Mouse (Mus musculus) stomach, postnatal 0 days (tissue): Measurements from ENCODE around the gene Nmb. TPM values are rescaled to one million over a fixed set of nuclear protein-coding genes. Genes with fewer than 3 reads are reported as not detected.
A peak's percentile ranks its signal among the peaks of the same experiment; 100 is the strongest.

ENCODE experiments used
- ATAC-seq: fragments of 200-750 bp; cut with Nextera tagmentation; 2 replicates; pipeline ENCODE4 v1.8.0; 2017; ENCODE audit not compliant: low FRiP score, low TSS enrichment
- DNase-seq: peaks from one replicate; pipeline ENCODE4 v3.0.0-alpha.2; 2016; ENCODE audit warnings: low spot score
- H3K27ac ChIP-seq: fragments of 300-500 bp; sonication (generic); replicated peaks from 2 replicates; pipeline ENCODE4 v1.5.1; 2014; ENCODE audit warnings: mild to moderate bottlenecking, control low read depth
- H3K27me3 ChIP-seq: fragments of 300-500 bp; sonication (generic); 2 replicates; pipeline ENCODE4 v1.6.1; 2014; ENCODE audit warnings: low read length; ENCODE audit not compliant: control insufficient read depth, insufficient read depth
- H3K36me3 ChIP-seq: fragments of 300-500 bp; sonication (generic); 2 replicates; pipeline ENCODE4 v1.6.1; 2014; ENCODE audit warnings: low read length, mixed read lengths; ENCODE audit not compliant: control insufficient read depth, insufficient read depth
- H3K4me1 ChIP-seq: fragments of 300-500 bp; sonication (generic); replicated peaks from 2 replicates; pipeline ENCODE4 v1.6.1; 2014; ENCODE audit warnings: antibody characterized with exemption; ENCODE audit not compliant: control insufficient read depth, insufficient read depth
- H3K4me2 ChIP-seq: fragments of 300-500 bp; sonication (generic); replicated peaks from 2 replicates; pipeline ENCODE4 v1.6.1; 2014; ENCODE audit warnings: low read depth, mild to moderate bottlenecking, control low read depth, moderate library complexity
- H3K4me3 ChIP-seq: fragments of 300-500 bp; sonication (generic); 2 replicates; pipeline ENCODE4 v1.5.1; 2014; ENCODE audit warnings: low read depth, low read length, control low read depth
- H3K9ac ChIP-seq: fragments of 300-500 bp; sonication (generic); 2 replicates; pipeline ENCODE4 v1.6.1; 2014; ENCODE audit warnings: mild to moderate bottlenecking, low read length, control low read depth, mixed read lengths
- H3K9me3 ChIP-seq: fragments of 300-500 bp; sonication (generic); 2 replicates; pipeline ENCODE4 v1.6.1; 2016; ENCODE audit warnings: low read length; ENCODE audit not compliant: control insufficient read depth
- CTCF ChIP-seq: IDR thresholded peaks from 2 replicates; pipeline ENCODE4 v1.5.1; 2016; ENCODE audit warnings: antibody characterized with exemption, low read depth, mild to moderate bottlenecking, moderate library complexity
- EP300 ChIP-seq: optimal IDR thresholded peaks from 2 replicates; pipeline ENCODE3; 2016; ENCODE audit warnings: antibody characterized with exemption
- whole genome bisulfite sequencing: fragments of 180-500 bp; shearing (Covaris S2); extraction: QIAGEN DNeasy Blood & Tissue Kit; methylation state at CpG from one replicate; pipeline ENCODE4 v1.1.7; 2014; 5-methylcytosine and 5-hydroxymethylcytosine counted together
- polyA plus RNA-seq: library from polyadenylated mRNA; unstranded; fragments of >200 nt; fragmentation: Nextera tagmentation; extraction: Ambion mirVana; gene quantifications from 2 replicates; pipeline ENCODE4 v1.2.1, GENCODE M21; 2015

Nmb gene
- polyA plus RNA-seq, 1 experiment from 2014 or later: 3.3 TPM

DNA sequence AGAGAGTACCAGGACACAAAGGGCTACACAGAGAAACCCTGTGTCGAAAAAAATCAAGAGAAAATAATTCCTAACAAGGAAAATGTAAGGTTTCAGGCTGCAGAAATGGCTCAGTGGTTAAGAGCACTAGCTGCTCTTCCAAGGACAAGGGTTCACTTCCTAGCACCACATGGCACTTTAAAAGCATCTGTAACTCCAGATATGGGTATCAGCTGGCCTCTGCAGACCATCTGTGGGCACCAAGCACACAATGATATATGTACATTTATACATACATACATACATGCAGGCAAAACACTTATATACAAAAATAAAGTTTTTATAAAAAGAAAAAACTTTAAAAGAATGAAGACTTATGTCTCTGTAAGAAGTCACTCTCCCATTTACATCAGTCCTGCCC, 31.0 kb upstream of the Nmb start:
- Histone ChIP-seq H3K4me2 (no peak overlapping the region), H3K4me3 (no peak overlapping the region), H3K27ac (no peak overlapping the region), H3K27me3 (no peaks in the 10 kb centered on the region), H3K36me3 (peaks cover 2% of the 10 kb centered on the region; the same call in 1 of the 2 replicates), H3K9me3 (no peaks in the 10 kb centered on the region), H3K9ac (no peak overlapping the region), H3K4me1 (no peaks in the 10 kb centered on the region)
- ATAC-seq (no peak), DNase-seq (no peak)
- TF ChIP-seq EP300 (no peak), CTCF (no peak)
- 77% methylated on average over 1 of the region's 1 CpGs for WGBS

DNA sequence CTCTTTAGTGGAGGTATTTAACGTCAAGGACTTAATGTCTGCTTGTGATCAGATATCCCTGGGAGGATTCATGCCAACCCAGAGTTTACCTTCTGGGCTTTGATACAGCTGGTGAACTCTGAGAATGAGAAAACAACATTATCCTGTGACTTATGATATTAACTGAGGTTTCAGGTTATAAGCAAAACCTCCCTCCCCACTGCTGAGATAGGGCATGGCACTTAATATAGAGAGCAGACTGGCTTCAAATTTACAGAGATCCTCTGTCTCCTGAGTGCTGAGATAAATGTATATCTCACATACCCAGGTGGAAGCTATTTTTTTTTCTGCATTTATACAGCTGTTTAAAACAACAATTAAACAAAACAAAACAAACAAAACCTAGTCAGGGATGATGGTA, 27.9 kb upstream of the Nmb start:
- Histone ChIP-seq H3K4me3 (no peak overlapping the region), H3K9ac (no peak overlapping the region), H3K27ac (no peak overlapping the region), H3K36me3 (peaks cover 2% of the 10 kb centered on the region; the same call in 1 of the 2 replicates), H3K4me2 (no peak overlapping the region), H3K27me3 (no peaks in the 10 kb centered on the region), H3K4me1 (no peaks in the 10 kb centered on the region), H3K9me3 (no peaks in the 10 kb centered on the region)
- DNase-seq: no peak
- 89% methylated on average over 1 of the region's 1 CpGs for WGBS
- ATAC-seq: no peak
- TF ChIP-seq EP300 (no peak), CTCF (no peak)

DNA sequence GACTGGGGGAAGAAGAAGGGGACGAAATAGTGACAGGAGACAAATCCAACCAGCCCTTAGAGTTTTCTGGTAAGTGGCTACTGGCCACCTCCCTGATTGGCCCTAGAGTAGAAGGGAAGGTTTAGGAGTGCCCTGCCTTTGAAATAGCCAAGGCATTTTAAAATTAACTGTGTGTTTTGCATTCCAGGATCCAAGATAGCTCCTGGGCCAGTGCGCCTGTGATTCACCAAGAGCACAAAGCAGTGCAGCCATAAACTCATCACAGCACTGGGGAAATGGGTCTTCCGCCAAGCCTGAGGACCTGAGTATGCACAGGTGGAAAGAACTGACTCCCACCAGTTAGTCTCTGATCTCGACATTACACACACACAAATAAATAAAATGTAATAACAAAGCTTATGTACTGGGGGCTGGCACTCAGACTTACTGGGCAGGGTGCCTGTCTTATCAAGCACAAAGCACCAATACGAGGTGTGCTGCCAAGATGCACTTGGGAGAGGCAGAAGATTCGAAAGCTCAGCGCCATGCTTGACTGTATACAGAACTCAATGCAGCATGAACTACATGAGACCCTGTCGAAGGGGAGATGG, 26.8 kb upstream of the Nmb start:
- no peak for DNase-seq
- Histone ChIP-seq H3K36me3 (peaks cover 6% of the 10 kb centered on the region), H3K4me2 (no peak overlapping the region), H3K27ac (no peak overlapping the region), H3K9me3 (no peaks in the 10 kb centered on the region), H3K4me1 (no peaks in the 10 kb centered on the region), H3K4me3 (no peak overlapping the region), H3K27me3 (no peaks in the 10 kb centered on the region), H3K9ac (no peak overlapping the region)
- ATAC-seq: no peak
- 88% methylated on average over 8 of the region's 8 CpGs for WGBS
- TF ChIP-seq EP300 (no peak), CTCF (no peak)

DNA sequence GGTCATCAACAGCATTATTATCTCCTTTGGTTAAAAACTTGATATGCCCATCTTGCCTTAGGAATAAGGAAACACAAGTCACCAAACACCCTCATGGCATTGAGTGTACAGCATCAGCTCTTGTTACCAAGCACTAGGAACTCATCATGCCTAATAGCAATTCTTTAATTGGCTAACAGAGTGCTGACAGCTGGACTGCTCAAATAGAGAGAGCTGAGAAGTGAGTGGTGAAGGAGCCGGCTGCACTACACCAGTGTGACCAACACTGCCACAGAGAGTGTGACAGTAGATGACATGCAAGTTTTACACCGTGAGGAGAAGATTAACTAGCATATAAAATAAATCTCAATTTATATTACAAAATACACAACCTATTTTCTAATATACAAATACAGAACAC, 18.3 kb upstream of the Nmb start:
- WGBS: 86% methylated on average over 2 of the region's 2 CpGs
- Histone ChIP-seq H3K36me3 (peaks cover 19% of the 10 kb centered on the region), H3K27me3 (no peaks in the 10 kb centered on the region), H3K27ac (no peak overlapping the region), H3K9ac (no peak overlapping the region), H3K4me2 (no peak overlapping the region), H3K9me3 (no peaks in the 10 kb centered on the region), H3K4me1 (no peaks in the 10 kb centered on the region), H3K4me3 (no peak overlapping the region)
- ATAC-seq (no peak), DNase-seq (no peak)
- TF ChIP-seq CTCF: no peak
- TF ChIP-seq EP300: no peak

DNA sequence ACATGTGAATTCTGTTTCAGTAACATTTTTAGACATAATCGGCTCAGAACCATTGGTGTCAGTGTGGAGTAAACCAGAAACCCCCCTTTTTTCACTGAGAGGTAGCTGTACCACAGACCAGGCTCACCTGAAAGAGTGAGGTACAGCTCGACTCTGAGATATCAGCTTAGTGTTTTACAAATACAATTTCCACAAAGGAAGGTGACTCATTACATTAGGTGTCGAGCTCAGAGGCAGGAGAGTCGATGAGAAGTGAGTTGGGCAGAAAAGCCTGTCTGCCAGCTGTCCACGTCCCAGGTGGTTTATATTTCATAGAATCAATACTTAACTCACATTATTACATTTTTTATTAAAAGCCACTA, 14.8 kb upstream of the Nmb start:
- DNase-seq (no peak), ATAC-seq (peak; percentile 78)
- Histone ChIP-seq H3K4me2 (no peak overlapping the region), H3K9me3 (no peaks in the 10 kb centered on the region), H3K4me1 (no peaks in the 10 kb centered on the region), H3K9ac (no peak overlapping the region), H3K36me3 (peaks cover 12% of the 10 kb centered on the region), H3K27ac (no peak overlapping the region), H3K4me3 (no peak overlapping the region), H3K27me3 (no peaks in the 10 kb centered on the region)
- TF ChIP-seq EP300 (no peak), CTCF (no peak)
- 54% methylated on average over 5 of the region's 5 CpGs for WGBS

DNA sequence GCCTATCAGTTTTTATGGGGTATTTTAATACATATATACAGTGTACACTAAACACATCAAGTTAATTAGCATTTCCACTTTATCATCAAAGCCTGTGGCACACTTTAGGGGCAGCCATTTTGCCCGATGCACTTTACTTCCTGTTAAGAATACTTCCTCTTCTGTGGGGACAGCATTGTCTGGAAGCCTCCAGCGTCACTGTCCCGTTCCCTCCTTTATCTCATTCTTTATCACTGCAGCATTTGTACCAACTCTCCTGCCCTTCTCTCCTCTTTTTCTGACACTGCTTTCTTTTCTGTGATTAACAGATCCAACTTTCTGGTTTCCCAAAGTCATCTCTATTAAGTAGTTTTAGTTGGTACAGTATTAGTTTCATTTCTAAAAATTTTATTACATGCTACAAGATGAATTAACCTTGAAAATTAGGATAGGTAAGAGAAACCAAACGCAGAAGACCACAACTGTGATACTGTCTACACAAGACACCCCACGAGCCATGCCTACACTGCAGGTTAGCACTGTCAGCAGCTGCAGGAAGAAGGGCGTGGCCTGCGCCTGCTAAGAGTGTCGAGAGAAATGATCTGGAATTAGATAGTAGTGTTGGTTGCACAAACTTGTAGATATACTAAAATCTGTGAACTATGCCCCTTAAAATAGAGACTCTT, 14.2 kb upstream of the Nmb start:
- DNase-seq: no peak
- Histone ChIP-seq H3K4me3 (no peak overlapping the region), H3K27me3 (no peaks in the 10 kb centered on the region), H3K36me3 (peaks cover 11% of the 10 kb centered on the region; the same call in 1 of the 2 replicates), H3K9me3 (no peaks in the 10 kb centered on the region), H3K4me2 (no peak overlapping the region), H3K9ac (no peak overlapping the region), H3K27ac (no peak overlapping the region), H3K4me1 (no peaks in the 10 kb centered on the region)
- TF ChIP-seq EP300 (no peak), CTCF (no peak)
- WGBS: 63% methylated on average over 8 of the region's 8 CpGs
- peak; percentile 63; the same call in 1 of the 2 replicates for ATAC-seq
